Mouse (Mus musculus) liver, embryonic 11.5 days (tissue): Measurements from ENCODE around the gene Rgs3. TPM values are rescaled to one million over a fixed set of nuclear protein-coding genes. Genes with fewer than 3 reads are reported as not detected.
A peak's percentile ranks its signal among the peaks of the same experiment; 100 is the strongest.

Experiments used
- ATAC-seq: fragments of 200-750 bp; cut with Nextera tagmentation; replicated peaks from 2 replicates; pipeline ENCODE4 v1.8.0; 2017; ENCODE audit warnings: moderate number of reproducible peaks, mild to moderate bottlenecking, moderate TSS enrichment, moderate library complexity; ENCODE audit not compliant: low FRiP score
- DNase-seq: peaks from one replicate; pipeline ENCODE4 v3.0.0-alpha.2; 2017; ENCODE audit warnings: low spot score
- H3K27ac ChIP-seq: fragments of 300-500 bp; sonication (generic); 2 replicates; pipeline ENCODE4 v1.5.1; 2014; ENCODE audit warnings: mild to moderate bottlenecking, low read depth, low read length, control low read depth
- H3K27me3 ChIP-seq: fragments of 300-500 bp; sonication (generic); replicated peaks from 2 replicates; pipeline ENCODE4 v1.6.1; 2014; ENCODE audit warnings: low read length, mixed read lengths; ENCODE audit not compliant: control insufficient read depth, insufficient read depth
- H3K36me3 ChIP-seq: fragments of 300-500 bp; sonication (generic); 2 replicates; pipeline ENCODE4 v1.6.1; 2014; ENCODE audit warnings: mild to moderate bottlenecking, low read length, moderate library complexity, mixed read lengths; ENCODE audit not compliant: control insufficient read depth, insufficient read depth
- H3K4me1 ChIP-seq: fragments of 300-500 bp; sonication (generic); replicated peaks from 2 replicates; pipeline ENCODE4 v1.6.1; 2014; ENCODE audit warnings: low read length, mixed read lengths; ENCODE audit not compliant: control insufficient read depth, insufficient read depth
- H3K4me2 ChIP-seq: fragments of 300-500 bp; sonication (generic); 2 replicates; pipeline ENCODE4 v1.6.1; 2014; ENCODE audit warnings: mild to moderate bottlenecking, control low read depth, moderate library complexity
- H3K4me3 ChIP-seq: fragments of 300-500 bp; sonication (generic); 2 replicates; pipeline ENCODE4 v1.5.1; 2014; ENCODE audit warnings: low read depth, low read length, control low read depth
- H3K9ac ChIP-seq: fragments of 300-500 bp; sonication (generic); 2 replicates; pipeline ENCODE4 v1.6.1; 2014; ENCODE audit warnings: low read depth, low read length, control low read depth
- H3K9me3 ChIP-seq: fragments of 300-500 bp; sonication (generic); 2 replicates; pipeline ENCODE4 v1.6.1; 2016; ENCODE audit warnings: low read length, inconsistent platforms, mixed read lengths; ENCODE audit not compliant: control insufficient read depth
- WGBS: fragments of 180-500 bp; shearing (Covaris S2); extraction: QIAGEN DNeasy Blood & Tissue Kit; methylation state at CpG from one replicate; pipeline ENCODE4 v1.1.7; 2014; 5-methylcytosine and 5-hydroxymethylcytosine counted together
- polyA plus RNA-seq: library from polyadenylated mRNA; unstranded; fragments of >200 nt; fragmentation: Nextera tagmentation; extraction: Ambion mirVana; gene quantifications from 2 replicates; pipeline ENCODE4 v1.2.1, GENCODE M21; 2014

The Rgs3 gene
- polyA plus RNA-seq, 1 experiment from 2014 or later = 12.3 TPM

GRCm38 (mm10) chr4:62561630-62562001 lies 2.0 kb downstream of the Rgs3 start:
- Histone ChIP-seq H3K4me2 (no peak overlapping the region), H3K4me1 (no peaks in the 10 kb centered on the region), H3K9ac (no peak overlapping the region), H3K9me3 (no peaks in the 10 kb centered on the region), H3K27me3 (no peaks in the 10 kb centered on the region), H3K4me3 (no peak overlapping the region), H3K36me3 (no peaks in the 10 kb centered on the region), H3K27ac (no peak overlapping the region)
- ATAC-seq (no peak), DNase-seq (no peak)
- 54% methylated on average over 3 of the region's 3 CpGs for WGBS

- Histone ChIP-seq H3K4me1 (no peaks in the 10 kb centered on the region), H3K27ac (no peak overlapping the region), H3K4me2 (no peak overlapping the region), H3K4me3 (no peak overlapping the region), H3K36me3 (no peaks in the 10 kb centered on the region), H3K27me3 (no peaks in the 10 kb centered on the region), H3K9me3 (no peaks in the 10 kb centered on the region), H3K9ac (no peak overlapping the region)
- ATAC-seq (no peak), DNase-seq (no peak)
- 62% methylated on average over 4 of the region's 4 CpGs for WGBS
Measured at GRCm38 (mm10) chr4:62562006-62562405, 2.4 kb downstream of the Rgs3 start.

GRCm38 (mm10) chr4:62566530-62566929 lies 6.9 kb downstream of the Rgs3 start:
- WGBS = 67% methylated on average over 4 of the region's 4 CpGs
- no peaks in the 10 kb centered on the region for H3K9me3 ChIP-seq
- no peak overlapping the region for H3K27ac ChIP-seq
- H3K36me3 ChIP-seq = no peaks in the 10 kb centered on the region
- DNase-seq (no peak), ATAC-seq (no peak)
- H3K4me3 ChIP-seq = no peak overlapping the region
- H3K9ac ChIP-seq = no peak overlapping the region
- no peaks in the 10 kb centered on the region for H3K4me1 ChIP-seq
- H3K4me2 ChIP-seq = no peak overlapping the region
- no peaks in the 10 kb centered on the region for H3K27me3 ChIP-seq

- Histone ChIP-seq H3K9me3 (no peaks in the 10 kb centered on the region), H3K36me3 (no peaks in the 10 kb centered on the region), H3K27ac (no peak overlapping the region), H3K9ac (no peak overlapping the region), H3K4me1 (no peaks in the 10 kb centered on the region), H3K27me3 (no peaks in the 10 kb centered on the region), H3K4me2 (no peak overlapping the region), H3K4me3 (no peak overlapping the region)
- ATAC-seq (no peak), DNase-seq (no peak)
- 85% methylated on average over 6 of the region's 6 CpGs for WGBS
Measured at GRCm38 (mm10) chr4:62567696-62568095, 8.0 kb downstream of the Rgs3 start.

- H3K4me1 ChIP-seq = no peaks in the 10 kb centered on the region
- H3K36me3 ChIP-seq = no peaks in the 10 kb centered on the region
- H3K4me2 ChIP-seq = no peak overlapping the region
- WGBS = 73% methylated on average over 1 of the region's 1 CpGs
- DNase-seq = no peak
- no peaks in the 10 kb centered on the region for H3K9me3 ChIP-seq
- no peaks in the 10 kb centered on the region for H3K27me3 ChIP-seq
- H3K27ac ChIP-seq = no peak overlapping the region
- H3K4me3 ChIP-seq = no peak overlapping the region
- no peak for ATAC-seq
- no peak overlapping the region for H3K9ac ChIP-seq
Measured at GRCm38 (mm10) chr4:62568359-62568758, 8.7 kb downstream of the Rgs3 start.

GRCm38 (mm10) chr4:62569603-62570002 lies 10.0 kb downstream of the Rgs3 start:
- no peaks in the 10 kb centered on the region for H3K4me1 ChIP-seq
- no peak overlapping the region for H3K4me3 ChIP-seq
- H3K9ac ChIP-seq = no peak overlapping the region
- ATAC-seq (no peak), DNase-seq (no peak)
- H3K27me3 ChIP-seq = no peaks in the 10 kb centered on the region
- H3K27ac ChIP-seq = no peak overlapping the region
- no peak overlapping the region for H3K4me2 ChIP-seq
- WGBS = 87% methylated on average over 5 of the region's 5 CpGs
- no peaks in the 10 kb centered on the region for H3K36me3 ChIP-seq
- H3K9me3 ChIP-seq = no peaks in the 10 kb centered on the region

GRCm38 (mm10) chr4:62570029-62570428 lies 10.4 kb downstream of the Rgs3 start:
- Histone ChIP-seq H3K9me3 (no peaks in the 10 kb centered on the region), H3K9ac (no peak overlapping the region), H3K4me3 (no peak overlapping the region), H3K27ac (no peak overlapping the region), H3K27me3 (no peaks in the 10 kb centered on the region), H3K4me1 (no peaks in the 10 kb centered on the region), H3K36me3 (no peaks in the 10 kb centered on the region), H3K4me2 (no peak overlapping the region)
- 67% methylated on average over 5 of the region's 5 CpGs for WGBS
- no peak for ATAC-seq
- no peak for DNase-seq

- H3K27me3 ChIP-seq = peaks cover 34% of the 10 kb centered on the region
- no peaks in the 10 kb centered on the region for H3K36me3 ChIP-seq
- no peaks in the 10 kb centered on the region for H3K4me1 ChIP-seq
- H3K27ac ChIP-seq = no peak overlapping the region
- no peak overlapping the region for H3K9ac ChIP-seq
- DNase-seq = no peak
- ATAC-seq = no peak
- peak overlapping the region; percentile 41 for H3K4me3 ChIP-seq
- no peaks in the 10 kb centered on the region for H3K9me3 ChIP-seq
- peak overlapping the region; percentile 65 for H3K4me2 ChIP-seq
- WGBS = 35% methylated on average over 18 of the region's 18 CpGs
Measured at GRCm38 (mm10) chr4:62582365-62583264, 23.0 kb downstream of the Rgs3 start.
